28 mouse cellular contexts compared by ENCODE assay signal in genomic region chr8:83217891-83218290, GRCm38 (mm10). TPM values are rescaled to one million over a fixed set of nuclear protein-coding genes. Genes with fewer than 3 reads are reported as not detected.
"Had no signal": no experiment of that assay in that cellular context is flagged by ENCODE, and none has a peak within 500 bp of the region (broad histone marks: within the 10 kb centered on the region; RNA-seq: fewer than 3 reads in every experiment).

No protein-coding gene starts in this region.

- H3K4me3 ChIP-seq: embryonic facial prominence, embryonic 10.5 days; embryonic facial prominence, embryonic 12.5 days; embryonic facial prominence, embryonic 13.5 days; embryonic facial prominence, embryonic 15.5 days; erythroblast, embryonic 14.5 days; forebrain, embryonic 10.5 days; forebrain, embryonic 12.5 days; forebrain, embryonic 13.5 days; forebrain, embryonic 15.5 days; gastrocnemius, adult 2 months; heart, adult 2 months had no signal

- H3K4me2 ChIP-seq: embryonic facial prominence, embryonic 12.5 days; embryonic facial prominence, embryonic 13.5 days; embryonic facial prominence, embryonic 15.5 days; forebrain, embryonic 12.5 days; forebrain, embryonic 13.5 days; forebrain, embryonic 15.5 days had no signal

- H3K27me3 ChIP-seq: embryonic facial prominence, embryonic 12.5 days; embryonic facial prominence, embryonic 13.5 days; embryonic facial prominence, embryonic 15.5 days; forebrain, embryonic 12.5 days; forebrain, embryonic 13.5 days; forebrain, embryonic 15.5 days had no signal

- H3K4me1 ChIP-seq: embryonic facial prominence, embryonic 10.5 days; embryonic facial prominence, embryonic 12.5 days; embryonic facial prominence, embryonic 13.5 days; embryonic facial prominence, embryonic 15.5 days; forebrain, embryonic 15.5 days had no signal

- H3K9ac ChIP-seq: embryonic facial prominence, embryonic 12.5 days; embryonic facial prominence, embryonic 13.5 days; embryonic facial prominence, embryonic 15.5 days; forebrain, embryonic 12.5 days; forebrain, embryonic 13.5 days; forebrain, embryonic 15.5 days; forebrain, postnatal 0 days had no signal

- DNase-seq: cerebellum, adult 2 months; cerebellum, adult 8-10 months; cerebellum, adult 9-10 months; cerebellum, adult 9-11 months; cerebellum, postnatal 10 days; cerebellum, postnatal 14 days; cerebellum, postnatal 25 days; cerebellum, postnatal 36 days; embryo, embryonic 11 days; forebrain, postnatal 0 days; gastrocnemius, adult 2 months; gastrocnemius, postnatal 10 days; gastrocnemius, postnatal 14 days; gastrocnemius, postnatal 25 days; gastrocnemius, postnatal 36 days; heart, adult 18-20 months; heart, adult 2 months had no signal

- H3K27ac ChIP-seq: embryonic facial prominence, embryonic 10.5 days; embryonic facial prominence, embryonic 12.5 days; embryonic facial prominence, embryonic 13.5 days; embryonic facial prominence, embryonic 15.5 days; forebrain, embryonic 10.5 days; forebrain, embryonic 12.5 days; forebrain, embryonic 13.5 days; forebrain, embryonic 15.5 days; gastrocnemius, adult 2 months; heart, adult 2 months had no signal

- H3K9me3 ChIP-seq: embryonic facial prominence, embryonic 10.5 days; embryonic facial prominence, embryonic 12.5 days; embryonic facial prominence, embryonic 13.5 days; embryonic facial prominence, embryonic 15.5 days; forebrain, embryonic 10.5 days; forebrain, embryonic 12.5 days; forebrain, embryonic 13.5 days; forebrain, embryonic 15.5 days had no signal

- ATAC-seq: forebrain, embryonic 13.5 days; forebrain, embryonic 14.5 days; forebrain, embryonic 15.5 days; forebrain, embryonic 16.5 days; forebrain, postnatal 0 days had no signal

- H3K36me3 ChIP-seq: embryonic facial prominence, embryonic 12.5 days; embryonic facial prominence, embryonic 15.5 days; forebrain, embryonic 12.5 days had no signal

RNA-seq across cellular contexts. Expression of gene Gm10645, which starts 51.9 kb away (rescaled TPM):
- polyA plus RNA-seq: erythroblast, embryonic 14.5 days had no signal

RNA-seq across cellular contexts. Expression of gene Tbc1d9, which starts 52.7 kb away (rescaled TPM):
- polyA plus RNA-seq: erythroblast, embryonic 14.5 days had no signal
